Mouse (Mus musculus) liver, postnatal 0 days (tissue): ENCODE results near the gene Rasgef1a. TPM values are rescaled to one million over a fixed set of nuclear protein-coding genes. Genes with fewer than 3 reads are reported as not detected.

ENCODE experiments used
- ATAC-seq: fragments of 200-750 bp; cut with Nextera tagmentation; 2 replicates; pipeline ENCODE4 v1.8.0; 2017; ENCODE audit warnings: mild to moderate bottlenecking, moderate library complexity
- DNase-seq: peaks from one replicate; pipeline ENCODE4 v3.0.0-alpha.2; 2016
- H3K27ac ChIP-seq: fragments of 300-500 bp; sonication (generic); 2 replicates; pipeline ENCODE4 v1.5.1; 2014; ENCODE audit warnings: antibody characterized with exemption, moderate library complexity, mild to moderate bottlenecking, low read depth
- H3K27me3 ChIP-seq: fragments of 300-500 bp; sonication (generic); 2 replicates; pipeline ENCODE4 v1.6.1; 2014; ENCODE audit warnings: low read length, control low read depth, mixed read lengths; ENCODE audit not compliant: insufficient read depth
- H3K36me3 ChIP-seq: fragments of 300-500 bp; sonication (generic); replicated peaks from 2 replicates; pipeline ENCODE4 v1.6.1; 2014; ENCODE audit warnings: mild to moderate bottlenecking, control low read depth, low read length, moderate library complexity, mixed read lengths; ENCODE audit not compliant: insufficient read depth
- H3K4me1 ChIP-seq: fragments of 300-500 bp; sonication (generic); 2 replicates; pipeline ENCODE4 v1.6.1; 2014; ENCODE audit warnings: antibody characterized with exemption, mild to moderate bottlenecking, control low read depth; ENCODE audit not compliant: insufficient read depth
- H3K4me2 ChIP-seq: fragments of 300-500 bp; sonication (generic); 2 replicates; pipeline ENCODE4 v1.6.1; 2014; ENCODE audit warnings: low read depth, mild to moderate bottlenecking, low read length, moderate library complexity, mixed read lengths
- H3K4me3 ChIP-seq: fragments of 300-500 bp; sonication (generic); 2 replicates; pipeline ENCODE4 v1.5.1; 2014; ENCODE audit warnings: low read depth, low read length
- H3K9ac ChIP-seq: fragments of 300-500 bp; sonication (generic); replicated peaks from 2 replicates; pipeline ENCODE4 v1.6.1; 2014; ENCODE audit warnings: mild to moderate bottlenecking, moderate library complexity
- H3K9me3 ChIP-seq: fragments of 300-500 bp; sonication (generic); 2 replicates; pipeline ENCODE4 v1.6.1; 2016; ENCODE audit warnings: mild to moderate bottlenecking, control low read depth, low read length, mixed read lengths
- CTCF ChIP-seq: sonication (generic); IDR thresholded peaks from 2 replicates; pipeline ENCODE4 v1.5.1; 2016; ENCODE audit warnings: antibody characterized with exemption, low read depth
- EP300 ChIP-seq: IDR thresholded peaks from 2 replicates; pipeline ENCODE4 v1.6.1; 2016; ENCODE audit warnings: antibody characterized with exemption, low read depth, mild to moderate bottlenecking
- WGBS: fragments of 180-500 bp; shearing (Covaris S2); extraction: QIAGEN DNeasy Blood & Tissue Kit; methylation state at CpG from one replicate; pipeline ENCODE4 v1.1.7; 2014; ENCODE audit not compliant: insufficient replicate concordance; 5-methylcytosine and 5-hydroxymethylcytosine counted together
- polyA plus RNA-seq: library from polyadenylated mRNA; unstranded; fragments of >200 nt; fragmentation: Nextera tagmentation; extraction: Ambion mirVana; gene quantifications from 2 replicates; pipeline ENCODE4 v1.2.1, GENCODE M21; 2015

Rasgef1a gene
- polyA plus RNA-seq, 1 experiment from 2014 or later, result 0.11 TPM

DNA sequence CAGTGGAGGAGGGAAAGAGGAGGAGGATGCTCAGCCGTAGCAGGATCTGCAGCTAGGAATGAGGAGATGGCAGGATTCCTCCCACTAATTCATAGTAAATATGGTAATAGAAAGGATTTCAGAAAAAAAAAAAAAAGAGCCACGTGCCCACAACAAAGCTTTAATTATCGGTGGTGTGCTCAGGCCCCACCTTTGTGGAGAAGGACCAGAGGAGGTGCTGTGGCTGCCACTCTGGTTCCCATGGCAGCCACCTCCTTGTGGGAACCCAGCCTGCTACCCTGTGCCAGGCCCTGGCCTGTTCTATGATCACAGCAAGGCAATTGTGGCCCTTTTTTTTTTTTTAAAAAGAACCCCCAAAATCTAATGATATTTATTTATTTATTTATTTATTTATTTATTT, 60.2 kb downstream of the Rasgef1a start:
- 68% methylated on average over 3 of the region's 3 CpGs for WGBS
- H3K36me3 ChIP-seq, result no peaks in the 10 kb centered on the region
- ATAC-seq (no peak), DNase-seq (no peak)
- H3K27me3 ChIP-seq, result peaks cover 13% of the 10 kb centered on the region
- no peak overlapping the region for H3K27ac ChIP-seq
- no peak for TF ChIP-seq CTCF
- TF ChIP-seq EP300, result no peak
- H3K4me1 ChIP-seq, result no peaks in the 10 kb centered on the region
- H3K9me3 ChIP-seq, result no peaks in the 10 kb centered on the region
- no peak overlapping the region for H3K4me2 ChIP-seq
- H3K4me3 ChIP-seq, result no peak overlapping the region
- no peak overlapping the region for H3K9ac ChIP-seq

DNA sequence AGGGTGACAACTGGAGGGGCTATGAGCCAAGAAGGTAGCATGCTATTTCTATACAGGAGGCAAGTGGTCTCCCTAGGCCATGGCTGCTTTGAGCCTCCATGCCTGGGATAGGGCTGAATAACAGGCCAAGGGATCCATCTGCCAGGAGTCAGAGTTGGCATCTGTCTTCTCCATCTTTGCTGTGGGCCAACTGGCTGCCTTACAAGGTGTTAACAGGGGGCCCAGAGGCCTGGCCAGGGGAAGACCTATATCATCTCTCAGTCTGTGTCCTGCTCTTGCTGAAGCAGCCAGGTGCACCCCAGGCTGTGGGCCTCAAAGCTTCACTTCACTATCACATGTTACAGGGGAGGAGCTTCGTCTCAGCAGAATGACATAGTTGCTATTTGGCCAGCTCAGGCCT, 60.9 kb downstream of the Rasgef1a start:
- ATAC-seq (no peak), DNase-seq (no peak)
- H3K9ac ChIP-seq, result no peak overlapping the region
- TF ChIP-seq CTCF (no peak), EP300 (no peak)
- no peak overlapping the region for H3K4me2 ChIP-seq
- no peaks in the 10 kb centered on the region for H3K9me3 ChIP-seq
- H3K4me1 ChIP-seq, result no peaks in the 10 kb centered on the region
- peaks cover 9% of the 10 kb centered on the region for H3K27me3 ChIP-seq
- H3K27ac ChIP-seq, result no peak overlapping the region
- H3K36me3 ChIP-seq, result no peaks in the 10 kb centered on the region
- H3K4me3 ChIP-seq, result no peak overlapping the region
- WGBS, result 50% methylated on average over 1 of the region's 1 CpGs

DNA sequence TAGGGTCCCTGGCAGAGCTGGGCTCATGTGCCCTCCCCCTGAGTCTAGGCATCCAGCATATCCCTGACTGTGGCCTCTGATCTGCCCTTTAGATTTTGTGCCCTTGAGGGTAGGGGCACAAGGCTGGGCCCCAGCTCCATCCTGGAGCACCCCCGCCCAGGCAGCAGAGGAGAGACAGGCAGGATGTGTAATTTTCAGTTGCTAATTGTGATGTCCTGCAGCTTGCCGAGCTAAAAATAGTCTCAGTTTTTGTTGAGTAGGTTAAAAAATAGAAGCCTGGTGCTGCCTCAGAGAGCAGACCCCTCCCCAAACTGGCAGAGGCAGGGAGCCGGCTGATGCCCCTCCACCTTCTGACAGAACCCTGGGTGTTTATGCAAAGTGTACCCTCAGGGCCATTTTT, 62.9 kb downstream of the Rasgef1a start:
- Histone ChIP-seq H3K4me3 (no peak overlapping the region), H3K27ac (no peak overlapping the region), H3K9ac (no peak overlapping the region), H3K27me3 (no peaks in the 10 kb centered on the region), H3K4me2 (no peak overlapping the region), H3K4me1 (no peaks in the 10 kb centered on the region), H3K36me3 (no peaks in the 10 kb centered on the region), H3K9me3 (no peaks in the 10 kb centered on the region)
- TF ChIP-seq CTCF (no peak), EP300 (no peak)
- WGBS, result 44% methylated on average over 3 of the region's 3 CpGs
- DNase-seq (no peak), ATAC-seq (no peak)

DNA sequence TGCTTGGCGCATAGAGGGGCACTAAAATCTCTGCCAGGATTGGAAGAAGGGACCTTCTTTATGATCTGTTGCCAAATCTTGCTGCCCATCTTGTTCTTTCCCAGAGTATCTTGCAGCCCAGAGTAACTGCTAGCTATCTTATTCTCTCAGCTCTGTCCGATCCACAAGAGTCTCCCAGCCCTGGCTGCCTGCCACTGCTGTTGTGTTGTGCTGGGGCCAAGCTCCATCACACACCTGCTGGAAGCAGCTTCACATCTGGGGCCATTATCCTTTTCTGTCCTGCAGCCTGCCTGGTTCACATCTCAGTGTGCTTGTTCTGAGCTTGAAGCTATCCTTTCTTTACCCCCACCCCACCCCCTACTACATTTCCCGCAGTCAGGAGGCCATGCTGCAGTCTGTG, 65.0 kb downstream of the Rasgef1a start:
- H3K27ac ChIP-seq, result no peak overlapping the region
- H3K36me3 ChIP-seq, result no peaks in the 10 kb centered on the region
- no peaks in the 10 kb centered on the region for H3K27me3 ChIP-seq
- H3K9me3 ChIP-seq, result no peaks in the 10 kb centered on the region
- H3K4me2 ChIP-seq, result no peak overlapping the region
- no peaks in the 10 kb centered on the region for H3K4me1 ChIP-seq
- H3K4me3 ChIP-seq, result no peak overlapping the region
- no peak overlapping the region for H3K9ac ChIP-seq
- ATAC-seq (no peak), DNase-seq (no peak)
- TF ChIP-seq CTCF, result no peak
- 81% methylated on average over 3 of the region's 3 CpGs for WGBS

DNA sequence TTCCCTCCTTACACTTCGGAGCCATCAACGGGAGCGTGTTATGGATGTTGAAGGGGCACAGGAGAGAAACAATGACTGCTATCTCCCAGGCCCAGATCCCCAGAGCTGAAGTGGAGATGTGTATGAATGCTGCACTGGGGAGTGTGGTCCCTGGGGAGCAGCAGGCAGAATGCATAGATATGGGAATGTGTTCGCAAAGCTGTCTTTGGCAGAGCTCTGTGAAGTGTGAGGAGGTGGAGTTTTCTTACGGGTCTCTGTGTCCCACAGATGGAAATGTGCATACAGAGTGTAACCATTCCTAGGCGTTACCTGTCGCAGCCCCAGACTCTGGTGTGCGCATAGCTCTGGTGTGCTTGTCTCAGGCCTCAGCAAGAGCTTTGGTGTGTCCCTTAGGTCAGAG, 65.5 kb downstream of the Rasgef1a start:
- H3K36me3 ChIP-seq, result no peaks in the 10 kb centered on the region
- no peaks in the 10 kb centered on the region for H3K9me3 ChIP-seq
- no peak overlapping the region for H3K4me3 ChIP-seq
- H3K27ac ChIP-seq, result no peak overlapping the region
- H3K4me1 ChIP-seq, result no peaks in the 10 kb centered on the region
- H3K9ac ChIP-seq, result no peak overlapping the region
- WGBS, result 82% methylated on average over 8 of the region's 8 CpGs
- TF ChIP-seq EP300 (no peak), CTCF (no peak)
- ATAC-seq, result no peak
- no peaks in the 10 kb centered on the region for H3K27me3 ChIP-seq
- no peak for DNase-seq
- no peak overlapping the region for H3K4me2 ChIP-seq

DNA sequence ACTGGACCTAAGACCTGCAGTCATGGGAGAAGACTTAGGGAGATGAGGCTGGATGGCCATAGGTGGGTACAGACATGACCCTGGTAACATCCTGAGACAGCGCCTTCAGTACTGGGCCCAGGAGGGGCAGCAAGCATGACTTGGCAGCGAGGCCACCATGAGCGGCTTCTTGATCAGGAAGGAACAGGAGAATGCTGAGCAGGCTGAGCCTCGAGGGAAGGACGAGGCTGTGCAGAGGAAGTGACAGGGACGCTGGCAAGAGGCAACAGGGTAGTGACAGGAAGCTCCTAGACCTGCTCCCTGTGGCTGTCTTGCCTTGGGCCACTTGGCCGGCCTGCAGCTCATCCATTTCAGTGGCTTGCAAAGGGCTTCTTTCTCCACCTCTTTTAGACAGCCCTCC, 66.2 kb downstream of the Rasgef1a start:
- ATAC-seq (no peak), DNase-seq (no peak)
- Histone ChIP-seq H3K36me3 (no peaks in the 10 kb centered on the region), H3K9ac (no peak overlapping the region), H3K27me3 (no peaks in the 10 kb centered on the region), H3K4me3 (no peak overlapping the region), H3K9me3 (no peaks in the 10 kb centered on the region), H3K27ac (no peak overlapping the region), H3K4me1 (no peaks in the 10 kb centered on the region), H3K4me2 (no peak overlapping the region)
- 34% methylated on average over 7 of the region's 7 CpGs for WGBS
- TF ChIP-seq CTCF (no peak), EP300 (no peak)

DNA sequence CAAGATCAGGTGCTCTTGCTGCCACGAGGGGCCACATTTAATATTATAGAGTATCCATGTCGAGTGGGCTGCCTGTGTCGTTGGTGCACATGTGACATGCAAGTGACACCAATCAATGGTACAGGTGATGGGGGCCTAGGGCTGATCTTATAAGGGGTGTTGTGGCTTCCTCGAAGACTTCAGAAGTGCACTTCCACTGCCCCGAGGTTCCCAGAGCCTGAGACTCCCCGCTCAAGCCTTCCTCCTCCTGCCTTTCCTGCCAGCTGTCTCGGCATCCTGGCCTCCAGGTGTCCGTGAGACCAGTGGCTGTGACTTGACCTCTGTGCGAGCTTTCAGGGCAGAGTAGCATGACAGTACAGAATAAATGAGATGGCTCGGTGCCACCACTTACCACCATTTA, 67.5 kb downstream of the Rasgef1a start:
- DNase-seq (no peak), ATAC-seq (no peak)
- Histone ChIP-seq H3K9me3 (no peaks in the 10 kb centered on the region), H3K27me3 (no peaks in the 10 kb centered on the region), H3K4me3 (no peak overlapping the region), H3K4me2 (no peak overlapping the region), H3K36me3 (no peaks in the 10 kb centered on the region), H3K9ac (no peak overlapping the region), H3K4me1 (no peaks in the 10 kb centered on the region), H3K27ac (no peak overlapping the region)
- 55% methylated on average over 10 of the region's 10 CpGs for WGBS
- TF ChIP-seq EP300, result no peak
- TF ChIP-seq CTCF, result no peak
